Mouse (Mus musculus): ENCODE results near the gene Tvp23b.
A peak's percentile ranks its signal among the peaks of the same experiment; 100 is the strongest.

- TF ChIP-seq CTCF (IDR thresholded peaks at IDR 0.05; ENCODE audit: insufficient read depth, low read length) (no peak), POLR2A (IDR thresholded peaks at IDR 0.05; ENCODE audit: borderline replicate concordance, extremely low read depth, low read depth, low read length) (peak; percentile 90; the same call in 1 of the 2 replicates)
These were observed at the start of gene Tvp23b for GRCm38 (mm10) chr11:62879220-62880048.

Measured in lung, adult 2 months (tissue).